Mouse (Mus musculus): ENCODE data around the gene Ssh2. TPM values are rescaled to one million over a fixed set of nuclear protein-coding genes. Genes with fewer than 3 reads are reported as not detected.
"Not testable (repeated sequence)": the region's sequence is repeated elsewhere in the genome, so short reads cannot be mapped to it uniquely, and the experiment has no call there.

Ssh2 gene
- polyA plus RNA-seq, 1 experiment from 2014 or later = 14.3 TPM

DNA sequence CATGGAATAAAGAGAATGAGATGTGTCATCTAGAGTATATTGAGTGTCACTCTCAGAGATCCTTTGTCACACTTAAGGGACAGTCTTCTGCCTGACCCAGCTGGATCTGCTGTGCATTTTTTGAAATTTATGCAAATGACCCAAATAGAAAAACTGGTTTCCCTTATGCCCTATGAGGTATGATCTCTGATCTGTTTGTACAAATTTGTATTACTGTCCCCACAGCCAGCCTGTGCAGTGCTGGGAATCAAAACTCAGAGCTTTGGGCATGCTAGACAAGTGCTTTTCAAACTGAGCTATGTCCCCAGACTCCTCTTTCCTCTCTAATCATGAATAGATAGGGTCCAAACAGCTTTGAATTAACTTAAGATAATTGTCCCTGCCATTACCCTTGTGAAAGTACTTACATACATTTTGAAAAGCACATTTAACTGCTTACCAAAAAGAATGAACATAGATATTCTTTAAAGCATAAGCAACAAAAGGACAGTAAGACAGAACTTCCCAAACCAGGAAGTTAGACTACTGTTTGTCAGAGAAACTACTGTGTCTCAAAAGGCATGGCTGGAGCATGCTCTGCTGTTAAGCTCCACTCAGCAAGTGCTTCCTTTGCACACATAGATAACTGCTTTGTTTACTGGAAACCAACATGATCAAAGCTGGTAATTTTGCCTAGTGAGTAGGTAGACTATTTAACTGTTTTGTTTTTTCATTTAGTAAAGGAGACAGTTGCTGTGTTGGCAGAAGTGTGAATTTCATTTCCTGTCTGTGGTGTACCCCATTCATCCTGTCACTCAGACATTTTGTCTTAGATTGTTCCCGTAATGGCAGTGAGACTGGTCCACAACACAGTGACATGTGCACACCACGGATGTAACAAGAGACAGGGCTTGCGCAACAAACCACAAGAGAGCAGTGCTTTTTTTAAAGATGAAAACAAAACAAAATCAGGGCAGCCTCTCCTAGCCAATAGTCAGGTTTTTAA lies 169.9 kb downstream of the Ssh2 start:
- WGBS = 73% methylated on average over 3 of the region's 3 CpGs
- Histone ChIP-seq H3K4me2 (replicated peaks) (no peak overlapping the region), H3K27me3 (replicated peaks) (no peaks in the 10 kb centered on the region), H3K4me3 (no peak overlapping the region), H3K4me1 (no peaks in the 10 kb centered on the region), H3K36me3 (no peaks in the 10 kb centered on the region), H3K9me3 (no peaks in the 10 kb centered on the region), H3K9ac (no peak overlapping the region), H3K27ac (no peak overlapping the region)
- no peak for ATAC-seq (ENCODE audit: low FRiP score, low read depth)

DNA sequence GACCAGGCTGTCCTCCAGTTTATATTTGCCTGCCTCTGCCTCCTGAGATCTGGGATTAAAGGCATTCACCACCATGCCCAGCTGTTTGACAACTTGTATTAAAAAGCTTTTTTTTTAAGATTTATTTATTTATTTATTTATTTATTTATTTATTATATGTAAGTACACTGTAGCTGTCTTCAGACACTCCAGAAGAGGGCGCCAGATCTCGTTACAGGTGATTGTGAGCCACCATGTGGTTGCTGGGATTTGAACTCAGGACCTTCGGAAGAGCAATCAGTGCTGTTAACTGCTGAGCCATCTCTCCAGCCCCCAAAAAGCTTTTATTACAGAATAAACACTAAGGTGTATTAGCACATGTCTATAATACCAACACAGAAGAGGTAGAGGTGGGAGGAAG lies 172.1 kb downstream of the Ssh2 start:
- not testable (repeated sequence) for ATAC-seq (ENCODE audit: low FRiP score, low read depth); H3K4me2 ChIP-seq (replicated peaks); H3K27ac ChIP-seq; H3K9me3 ChIP-seq; H3K4me1 ChIP-seq; H3K27me3 ChIP-seq (replicated peaks); H3K4me3 ChIP-seq; H3K9ac ChIP-seq; H3K36me3 ChIP-seq
- 79% methylated on average over 3 of the region's 3 CpGs for WGBS

DNA sequence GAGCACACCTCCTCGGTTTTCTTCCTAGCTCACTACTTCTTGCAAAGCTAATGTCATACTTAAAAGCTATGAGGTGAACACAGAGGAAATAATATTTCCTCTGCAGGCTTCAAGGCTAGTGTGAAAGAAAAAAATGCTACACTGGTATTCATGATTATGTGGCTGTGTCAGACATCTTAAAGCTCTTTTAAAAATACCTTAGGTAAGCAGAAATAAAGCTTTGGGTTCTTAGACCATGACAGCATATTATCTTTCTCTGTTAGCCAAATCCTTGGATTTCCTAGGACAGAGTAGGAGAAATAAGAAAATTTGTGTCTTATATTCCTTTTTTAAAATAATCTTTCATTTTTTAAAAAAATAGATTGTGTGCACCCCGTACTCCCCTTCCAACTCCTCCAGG lies 179.5 kb downstream of the Ssh2 start:
- ATAC-seq (ENCODE audit: low FRiP score, low read depth) = no peak
- Histone ChIP-seq H3K9me3 (no peaks in the 10 kb centered on the region), H3K4me2 (replicated peaks) (no peak overlapping the region), H3K4me1 (no peaks in the 10 kb centered on the region), H3K4me3 (no peak overlapping the region), H3K9ac (no peak overlapping the region), H3K36me3 (peaks cover 7% of the 10 kb centered on the region; the same call in 1 of the 2 replicates), H3K27ac (no peak overlapping the region), H3K27me3 (replicated peaks) (no peaks in the 10 kb centered on the region)
- WGBS = 89% methylated on average over 2 of the region's 2 CpGs

DNA sequence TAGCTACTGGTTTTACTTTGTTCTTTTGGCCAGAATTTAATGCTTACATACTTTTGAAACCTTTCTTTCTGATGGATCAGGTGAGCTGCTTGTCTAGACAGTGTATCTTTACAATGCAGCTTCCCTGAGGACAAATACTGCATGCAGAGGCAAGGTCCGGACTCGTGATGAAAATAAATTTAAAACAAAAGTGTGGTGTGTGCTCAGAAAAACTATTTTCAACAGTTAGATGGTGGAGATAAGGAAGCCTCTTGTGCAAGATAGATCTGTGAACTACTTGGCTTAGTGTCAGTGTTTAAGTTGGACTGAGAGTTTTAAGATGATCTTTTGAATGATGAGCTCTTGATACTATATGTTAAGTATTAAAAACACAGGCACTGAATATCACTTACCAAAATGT lies 186.4 kb downstream of the Ssh2 start:
- Histone ChIP-seq H3K4me3 (no peak overlapping the region), H3K4me2 (replicated peaks) (no peak overlapping the region), H3K27me3 (replicated peaks) (no peaks in the 10 kb centered on the region), H3K36me3 (0 out of 2 replicates have a peak, but pooled peaks cover 3% of the 10 kb centered on the region), H3K9ac (no peak overlapping the region), H3K4me1 (no peaks in the 10 kb centered on the region), H3K9me3 (no peaks in the 10 kb centered on the region), H3K27ac (no peak overlapping the region)
- no peak for ATAC-seq (ENCODE audit: low FRiP score, low read depth)
- WGBS = 88% methylated on average over 2 of the region's 2 CpGs

DNA sequence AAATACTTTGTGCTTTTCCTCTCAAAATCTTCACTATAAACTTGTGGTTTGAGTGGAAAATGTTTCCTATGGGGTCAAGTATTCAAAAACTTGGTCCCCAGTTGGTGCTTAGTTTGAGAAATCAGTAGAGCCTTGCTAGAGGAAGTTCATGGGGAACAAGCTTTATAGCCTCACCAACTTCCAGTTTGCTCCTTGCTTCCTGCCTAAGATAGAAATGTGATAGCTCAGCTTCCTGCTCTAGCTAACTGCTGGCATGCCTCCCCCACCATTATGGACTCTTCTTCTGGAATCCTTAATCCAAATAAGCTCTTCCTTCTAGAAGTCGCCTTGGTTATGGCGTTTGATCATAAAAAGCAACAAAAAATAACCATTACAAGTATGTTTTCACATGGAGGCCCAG lies 190.2 kb downstream of the Ssh2 start:
- Histone ChIP-seq H3K27me3 (replicated peaks) (no peaks in the 10 kb centered on the region), H3K9me3 (no peaks in the 10 kb centered on the region), H3K27ac (no peak overlapping the region), H3K4me3 (no peak overlapping the region), H3K36me3 (0 out of 2 replicates have a peak, but pooled peaks cover 2% of the 10 kb centered on the region), H3K9ac (no peak overlapping the region), H3K4me2 (replicated peaks) (no peak overlapping the region), H3K4me1 (no peaks in the 10 kb centered on the region)
- 87% methylated on average over 2 of the region's 2 CpGs for WGBS
- no peak for ATAC-seq (ENCODE audit: low FRiP score, low read depth)

DNA sequence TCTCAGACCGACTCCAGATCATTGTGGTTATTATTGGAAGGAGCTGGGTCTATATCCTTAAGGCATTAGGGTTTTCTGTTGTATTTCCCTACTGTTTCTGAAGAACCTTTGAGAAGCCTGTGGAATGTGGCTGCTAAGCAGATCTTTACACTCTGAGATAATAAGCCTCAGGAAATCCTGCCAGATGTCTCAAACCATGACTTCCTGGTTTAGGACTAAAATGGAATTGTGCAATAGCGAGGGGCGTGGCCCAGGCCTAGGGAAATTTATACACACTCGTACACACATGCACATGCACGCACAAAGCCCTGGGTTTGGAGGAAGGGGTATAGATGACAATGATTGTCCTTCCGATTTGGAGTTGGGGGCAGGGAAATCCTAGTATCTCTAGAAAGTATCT lies 193.8 kb downstream of the Ssh2 start:
- Histone ChIP-seq H3K36me3 (0 out of 2 replicates have a peak, but pooled peaks cover 2% of the 10 kb centered on the region), H3K27me3 (replicated peaks) (no peaks in the 10 kb centered on the region), H3K4me1 (no peaks in the 10 kb centered on the region), H3K4me2 (replicated peaks) (no peak overlapping the region), H3K27ac (no peak overlapping the region), H3K9me3 (no peaks in the 10 kb centered on the region), H3K4me3 (no peak overlapping the region), H3K9ac (no peak overlapping the region)
- WGBS = 88% methylated on average over 6 of the region's 6 CpGs
- no peak for ATAC-seq (ENCODE audit: low FRiP score, low read depth)

DNA sequence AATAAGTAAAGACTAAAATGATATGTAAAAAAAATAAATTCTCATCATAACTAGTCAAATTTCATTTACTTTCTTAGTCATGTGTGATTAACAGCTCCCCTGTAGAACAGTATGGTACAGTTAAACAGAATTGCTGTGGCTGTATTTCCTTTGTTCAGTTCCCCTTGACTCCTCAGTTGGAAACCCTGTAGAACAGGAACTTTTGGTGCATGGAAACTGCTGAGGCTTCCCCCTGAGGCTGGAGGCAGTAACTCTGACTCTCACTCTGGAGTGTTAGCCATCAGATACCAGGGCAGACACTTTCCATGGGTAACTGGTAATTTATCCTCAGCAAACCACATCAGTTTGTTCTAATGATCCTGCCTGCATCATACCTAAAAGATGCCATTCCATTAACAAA lies 195.2 kb downstream of the Ssh2 start:
- Histone ChIP-seq H3K36me3 (0 out of 2 replicates have a peak, but pooled peaks cover 2% of the 10 kb centered on the region), H3K4me1 (no peaks in the 10 kb centered on the region), H3K9me3 (no peaks in the 10 kb centered on the region), H3K4me2 (replicated peaks) (no peak overlapping the region), H3K9ac (no peak overlapping the region), H3K4me3 (no peak overlapping the region), H3K27me3 (replicated peaks) (no peaks in the 10 kb centered on the region), H3K27ac (no peak overlapping the region)
- no peak for ATAC-seq (ENCODE audit: low FRiP score, low read depth)

DNA sequence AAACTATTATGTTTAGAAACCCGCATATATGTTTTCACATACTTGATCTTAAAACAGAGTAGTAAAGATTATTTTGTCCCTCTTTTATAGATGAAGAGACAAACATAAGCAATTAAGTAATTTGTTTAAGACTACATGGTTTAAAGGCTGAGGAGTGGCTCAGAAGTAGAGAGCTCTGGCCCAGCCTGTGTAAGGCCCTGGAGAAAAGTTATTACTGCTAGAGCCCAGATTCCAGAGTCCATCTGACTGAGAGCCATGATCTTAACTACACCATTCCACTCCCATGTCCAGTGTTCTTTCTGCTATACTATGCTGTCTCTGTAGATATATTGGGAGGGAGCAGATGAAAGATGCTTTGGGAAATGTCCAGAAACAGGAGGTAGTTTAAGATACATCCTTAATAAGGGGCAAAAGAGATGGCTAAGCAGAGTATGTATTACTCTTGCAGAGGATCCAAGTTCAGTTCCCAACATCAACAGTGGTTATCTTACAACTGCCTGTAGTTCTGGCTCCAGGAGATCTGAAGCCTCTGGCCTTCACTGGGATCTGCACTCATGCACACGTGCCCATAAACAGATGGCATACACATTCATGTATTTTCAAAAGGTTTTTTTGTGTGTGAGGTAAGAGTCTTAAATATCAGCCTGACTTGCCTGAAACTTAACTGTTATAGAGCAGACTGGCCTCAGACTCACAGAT lies 198.2 kb downstream of the Ssh2 start:
- Histone ChIP-seq H3K9me3 (no peaks in the 10 kb centered on the region), H3K36me3 (no peaks in the 10 kb centered on the region), H3K27ac (no peak overlapping the region), H3K4me1 (no peaks in the 10 kb centered on the region), H3K9ac (no peak overlapping the region), H3K4me3 (no peak overlapping the region), H3K27me3 (replicated peaks) (no peaks in the 10 kb centered on the region), H3K4me2 (replicated peaks) (no peak overlapping the region)
- no peak for ATAC-seq (ENCODE audit: low FRiP score, low read depth)
- 83% methylated on average over 2 of the region's 2 CpGs for WGBS

DNA sequence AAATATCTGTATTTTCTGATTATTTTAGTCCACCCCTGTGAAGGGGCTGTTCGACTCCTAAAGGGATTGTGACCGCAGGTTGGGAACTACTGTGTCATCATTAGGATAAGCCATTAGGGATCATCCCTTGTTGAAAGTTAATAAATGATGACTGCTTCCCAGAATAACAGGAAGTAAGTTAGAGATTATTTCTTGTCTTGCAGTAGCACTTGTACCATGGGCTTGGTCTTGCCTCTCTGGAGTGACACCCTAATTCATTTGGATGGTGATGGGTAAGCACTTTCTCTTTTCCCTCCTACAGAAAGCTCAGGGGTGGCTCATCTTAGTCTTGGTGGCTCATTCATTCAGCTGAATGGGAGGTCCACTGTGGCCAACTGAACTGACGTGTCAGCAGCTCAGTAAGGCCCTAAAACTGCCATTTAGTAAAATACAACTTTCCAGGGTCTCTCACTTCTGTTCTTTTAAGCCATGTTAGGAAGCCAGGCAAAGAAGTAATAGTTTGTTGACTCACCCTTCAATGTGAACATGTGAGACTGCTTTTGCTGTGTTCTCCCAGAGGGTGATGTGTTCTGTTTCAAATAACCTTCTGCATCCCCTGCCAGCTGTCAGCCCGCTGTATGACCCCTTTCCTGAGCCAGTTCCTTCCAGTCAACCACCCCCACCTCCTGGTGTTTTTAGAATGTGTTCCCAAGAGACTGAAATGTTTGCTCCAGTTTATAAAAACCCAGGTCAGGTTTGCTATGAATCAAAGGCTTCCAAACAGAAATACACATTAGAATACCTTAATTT lies 200.3 kb downstream of the Ssh2 start:
- Histone ChIP-seq H3K4me2 (replicated peaks) (no peak overlapping the region), H3K36me3 (no peaks in the 10 kb centered on the region; the same call in 1 of the 2 replicates), H3K9me3 (no peaks in the 10 kb centered on the region), H3K4me1 (no peaks in the 10 kb centered on the region), H3K27me3 (replicated peaks) (no peaks in the 10 kb centered on the region), H3K4me3 (no peak overlapping the region), H3K9ac (no peak overlapping the region), H3K27ac (no peak overlapping the region)
- WGBS = 58% methylated on average over 4 of the region's 4 CpGs
- ATAC-seq (ENCODE audit: low FRiP score, low read depth) = no peak

DNA sequence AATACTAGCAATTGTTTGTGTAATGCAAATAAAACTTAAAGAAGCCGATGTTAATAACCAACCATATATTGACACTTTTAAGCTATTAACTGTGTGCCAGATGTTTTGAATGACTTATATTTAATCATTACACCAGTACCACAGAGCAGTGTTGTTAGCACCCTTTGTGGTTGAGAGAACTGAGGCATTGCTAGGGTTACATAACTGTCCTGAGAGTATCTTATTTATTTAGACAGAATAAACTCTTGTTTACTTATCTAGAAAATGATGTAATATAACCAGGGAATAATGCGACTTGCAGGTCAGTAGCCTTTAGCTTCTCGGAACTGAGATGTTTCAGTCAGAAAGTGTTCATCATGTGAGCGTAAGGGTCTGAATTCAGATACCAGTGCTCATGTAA lies 201.9 kb downstream of the Ssh2 start:
- WGBS = 95% methylated on average over 4 of the region's 4 CpGs
- Histone ChIP-seq H3K9ac (no peak overlapping the region), H3K9me3 (no peaks in the 10 kb centered on the region), H3K4me2 (replicated peaks) (no peak overlapping the region), H3K27me3 (replicated peaks) (no peaks in the 10 kb centered on the region), H3K27ac (no peak overlapping the region), H3K36me3 (no peaks in the 10 kb centered on the region; the same call in 1 of the 2 replicates), H3K4me1 (no peaks in the 10 kb centered on the region), H3K4me3 (no peak overlapping the region)
- ATAC-seq (ENCODE audit: low FRiP score, low read depth) = no peak

DNA sequence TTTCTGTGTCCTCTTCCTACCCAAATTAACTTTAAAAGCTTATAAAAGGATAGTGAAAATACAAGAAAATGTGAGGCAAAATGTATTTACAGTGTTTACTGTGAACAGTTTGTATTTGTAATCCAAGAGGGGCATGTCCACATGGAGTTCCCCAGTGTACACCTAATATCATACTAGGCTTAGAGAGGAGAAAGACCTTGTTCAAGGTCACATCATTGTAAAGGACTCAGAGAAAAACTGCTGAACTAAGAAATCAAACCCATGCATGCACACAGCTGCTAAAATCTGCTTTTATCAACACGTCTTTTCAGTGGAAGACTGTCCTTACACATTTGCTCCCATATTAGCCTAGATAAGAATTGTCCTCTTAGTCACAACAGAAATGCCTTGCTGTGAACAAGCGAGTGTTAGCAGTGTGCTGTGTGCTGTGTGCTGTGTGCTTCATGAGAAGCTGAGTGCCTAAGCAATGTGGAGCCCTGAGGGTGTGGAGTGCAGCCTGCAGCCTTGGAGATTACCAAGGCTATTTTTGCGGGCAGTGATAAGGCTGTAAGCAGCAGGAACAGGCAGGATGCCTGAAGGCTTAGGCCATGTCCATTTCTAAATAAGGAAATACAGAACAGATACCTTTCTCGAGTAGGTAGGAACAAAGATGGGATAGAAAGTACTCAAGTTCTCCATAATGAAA lies 207.2 kb downstream of the Ssh2 start:
- Histone ChIP-seq H3K4me1 (no peaks in the 10 kb centered on the region), H3K27ac (no peak overlapping the region), H3K27me3 (replicated peaks) (no peaks in the 10 kb centered on the region), H3K9ac (no peak overlapping the region), H3K4me2 (replicated peaks) (no peak overlapping the region), H3K9me3 (no peaks in the 10 kb centered on the region), H3K36me3 (no peaks in the 10 kb centered on the region; the same call in 1 of the 2 replicates), H3K4me3 (no peak overlapping the region)
- 90% methylated on average over 4 of the region's 4 CpGs for WGBS
- no peak for ATAC-seq (ENCODE audit: low FRiP score, low read depth)
